Mouse (Mus musculus) kidney, embryonic 16.5 days (tissue): Measurements from ENCODE around the gene Zkscan6. TPM values are rescaled to one million over a fixed set of nuclear protein-coding genes. Genes with fewer than 3 reads are reported as not detected.

Source experiments
- ATAC-seq: fragments of 200-750 bp; cut with Nextera tagmentation; 2 replicates; pipeline ENCODE4 v1.8.0; 2017; ENCODE audit warnings: moderate TSS enrichment; ENCODE audit not compliant: low FRiP score, low TSS enrichment
- H3K27ac ChIP-seq: fragments of 300-500 bp; sonication (generic); 2 replicates; pipeline ENCODE4 v1.5.1; 2014; ENCODE audit warnings: low read length
- H3K27me3 ChIP-seq: fragments of 300-500 bp; sonication (generic); 2 replicates; pipeline ENCODE4 v1.6.1; 2014; ENCODE audit warnings: low read length, control low read depth, mixed read lengths; ENCODE audit not compliant: insufficient read depth
- H3K36me3 ChIP-seq: fragments of 300-500 bp; sonication (generic); 2 replicates; pipeline ENCODE4 v1.6.1; 2014; ENCODE audit warnings: low read length, control low read depth, mixed read lengths; ENCODE audit not compliant: insufficient read depth
- H3K4me1 ChIP-seq: fragments of 300-500 bp; sonication (generic); 2 replicates; pipeline ENCODE4 v1.6.1; 2014; ENCODE audit warnings: low read length, control low read depth, mixed read lengths; ENCODE audit not compliant: insufficient read depth
- H3K4me2 ChIP-seq: fragments of 300-500 bp; sonication (generic); replicated peaks from 2 replicates; pipeline ENCODE4 v1.6.1; 2014; ENCODE audit warnings: low read depth, low read length
- H3K4me3 ChIP-seq: fragments of 300-500 bp; sonication (generic); 2 replicates; pipeline ENCODE4 v1.5.1; 2014; ENCODE audit warnings: mild to moderate bottlenecking, low read length
- H3K9ac ChIP-seq: fragments of 300-500 bp; sonication (generic); replicated peaks from 2 replicates; pipeline ENCODE4 v1.6.1; 2014; ENCODE audit warnings: low read length
- H3K9me3 ChIP-seq: fragments of 300-500 bp; sonication (generic); 2 replicates; pipeline ENCODE4 v1.6.1; 2016; ENCODE audit warnings: low read length, control low read depth
- WGBS: fragments of 180-500 bp; shearing (Covaris S2); extraction: QIAGEN DNeasy Blood & Tissue Kit; methylation state at CpG from one replicate; pipeline ENCODE4 v1.1.7; 2014; 5-methylcytosine and 5-hydroxymethylcytosine counted together
- polyA plus RNA-seq: library from polyadenylated mRNA; unstranded; fragments of >200 nt; fragmentation: Nextera tagmentation; extraction: Ambion mirVana; gene quantifications from 2 replicates; pipeline ENCODE4 v1.2.1, GENCODE M21; 2015

Zkscan6 gene
- 17.1 and 17.4 TPM in 2 replicates for polyA plus RNA-seq

GRCm38 (mm10) chr11:65806909-65807504 lies at the start of gene Zkscan6:
Gene Zkscan6 (plus strand): TSS chr11:65807175.
- Histone ChIP-seq H3K27ac (peak within 1 kb of the TSS; percentile 95), H3K36me3 (no peaks in the 10 kb centered on the region), H3K4me3 (peak within 1 kb of the TSS; percentile 80), H3K9me3 (no peaks in the 10 kb centered on the region), H3K4me2 (peak within 1 kb of the TSS; percentile 84), H3K27me3 (no peaks in the 10 kb centered on the region), H3K4me1 (peaks cover 8% of the 10 kb centered on the region), H3K9ac (peak within 1 kb of the TSS; percentile 82)
- WGBS = 1% methylated on average over 50 of the region's 58 CpGs
- peak; percentile 98 for ATAC-seq

- WGBS = 81% methylated on average over 1 of the region's 1 CpGs
- Histone ChIP-seq H3K36me3 (no peaks in the 10 kb centered on the region), H3K4me3 (no peak overlapping the region), H3K27ac (no peak overlapping the region), H3K27me3 (no peaks in the 10 kb centered on the region), H3K9ac (no peak overlapping the region), H3K4me1 (no peaks in the 10 kb centered on the region), H3K9me3 (no peaks in the 10 kb centered on the region), H3K4me2 (no peak overlapping the region)
- no peak for ATAC-seq
Observed at GRCm38 (mm10) chr11:65759350-65759749, 47.6 kb upstream of the Zkscan6 start.

- Histone ChIP-seq H3K4me3 (no peak overlapping the region), H3K4me1 (no peaks in the 10 kb centered on the region), H3K36me3 (no peaks in the 10 kb centered on the region), H3K9me3 (no peaks in the 10 kb centered on the region), H3K27me3 (no peaks in the 10 kb centered on the region), H3K27ac (no peak overlapping the region), H3K4me2 (no peak overlapping the region), H3K9ac (no peak overlapping the region)
- 94% methylated on average over 2 of the region's 2 CpGs for WGBS
- ATAC-seq = no peak
Observed at GRCm38 (mm10) chr11:65760912-65761311, 46.1 kb upstream of the Zkscan6 start.

GRCm38 (mm10) chr11:65768445-65768844 lies 38.5 kb upstream of the Zkscan6 start:
- Histone ChIP-seq H3K4me3 (no peak overlapping the region), H3K9me3 (no peaks in the 10 kb centered on the region), H3K27ac (no peak overlapping the region), H3K4me2 (no peak overlapping the region), H3K4me1 (no peaks in the 10 kb centered on the region), H3K27me3 (no peaks in the 10 kb centered on the region), H3K9ac (no peak overlapping the region), H3K36me3 (no peaks in the 10 kb centered on the region)
- ATAC-seq = no peak

- Histone ChIP-seq H3K27me3 (no peaks in the 10 kb centered on the region), H3K27ac (no peak overlapping the region), H3K9ac (no peak overlapping the region), H3K9me3 (no peaks in the 10 kb centered on the region), H3K4me3 (no peak overlapping the region), H3K4me1 (peaks cover 8% of the 10 kb centered on the region; the same call in 1 of the 2 replicates), H3K4me2 (no peak overlapping the region), H3K36me3 (no peaks in the 10 kb centered on the region)
- WGBS = 85% methylated on average over 5 of the region's 5 CpGs
- ATAC-seq = no peak
Observed at GRCm38 (mm10) chr11:65769990-65770389, 37.0 kb upstream of the Zkscan6 start.

GRCm38 (mm10) chr11:65771546-65771945 lies 35.4 kb upstream of the Zkscan6 start:
- no peak overlapping the region for H3K9ac ChIP-seq
- peaks cover 8% of the 10 kb centered on the region; the same call in 1 of the 2 replicates for H3K4me1 ChIP-seq
- H3K36me3 ChIP-seq = no peaks in the 10 kb centered on the region
- no peaks in the 10 kb centered on the region for H3K27me3 ChIP-seq
- no peak for ATAC-seq
- no peak overlapping the region for H3K4me2 ChIP-seq
- no peak overlapping the region for H3K4me3 ChIP-seq
- 91% methylated on average over 1 of the region's 1 CpGs for WGBS
- no peaks in the 10 kb centered on the region for H3K9me3 ChIP-seq
- no peak overlapping the region for H3K27ac ChIP-seq

- H3K36me3 ChIP-seq = no peaks in the 10 kb centered on the region
- 86% methylated on average over 2 of the region's 2 CpGs for WGBS
- H3K27me3 ChIP-seq = no peaks in the 10 kb centered on the region
- H3K4me2 ChIP-seq = no peak overlapping the region
- no peak for ATAC-seq
- H3K9me3 ChIP-seq = no peaks in the 10 kb centered on the region
- peaks cover 18% of the 10 kb centered on the region for H3K4me1 ChIP-seq
- no peak overlapping the region for H3K4me3 ChIP-seq
- no peak overlapping the region for H3K9ac ChIP-seq
- H3K27ac ChIP-seq = no peak overlapping the region
Observed at GRCm38 (mm10) chr11:65773535-65773934, 33.4 kb upstream of the Zkscan6 start.

- no peak for ATAC-seq
- no peaks in the 10 kb centered on the region for H3K36me3 ChIP-seq
- no peak overlapping the region for H3K4me3 ChIP-seq
- H3K4me1 ChIP-seq = peaks cover 22% of the 10 kb centered on the region
- no peak overlapping the region for H3K4me2 ChIP-seq
- WGBS = 64% methylated on average over 6 of the region's 6 CpGs
- H3K9me3 ChIP-seq = no peaks in the 10 kb centered on the region
- H3K27ac ChIP-seq = no peak overlapping the region
- no peak overlapping the region for H3K9ac ChIP-seq
- H3K27me3 ChIP-seq = no peaks in the 10 kb centered on the region
Observed at GRCm38 (mm10) chr11:65773946-65774656, 32.9 kb upstream of the Zkscan6 start.

- no peak overlapping the region for H3K27ac ChIP-seq
- ATAC-seq = no peak
- H3K4me2 ChIP-seq = no peak overlapping the region
- H3K9ac ChIP-seq = no peak overlapping the region
- H3K27me3 ChIP-seq = no peaks in the 10 kb centered on the region
- no peaks in the 10 kb centered on the region for H3K9me3 ChIP-seq
- WGBS = 69% methylated on average over 2 of the region's 2 CpGs
- H3K4me3 ChIP-seq = no peak overlapping the region
- H3K4me1 ChIP-seq = peaks cover 33% of the 10 kb centered on the region
- H3K36me3 ChIP-seq = peaks cover 9% of the 10 kb centered on the region
Observed at GRCm38 (mm10) chr11:65776906-65777611, 29.9 kb upstream of the Zkscan6 start.

- no peak overlapping the region for H3K9ac ChIP-seq
- no peak overlapping the region for H3K4me2 ChIP-seq
- no peaks in the 10 kb centered on the region for H3K9me3 ChIP-seq
- H3K4me1 ChIP-seq = peaks cover 33% of the 10 kb centered on the region
- H3K36me3 ChIP-seq = peaks cover 9% of the 10 kb centered on the region
- no peaks in the 10 kb centered on the region for H3K27me3 ChIP-seq
- no peak overlapping the region for H3K4me3 ChIP-seq
- ATAC-seq = no peak
- no peak overlapping the region for H3K27ac ChIP-seq
- 57% methylated on average over 5 of the region's 5 CpGs for WGBS
Observed at GRCm38 (mm10) chr11:65777810-65778209, 29.2 kb upstream of the Zkscan6 start.
